In the genomic region with DNA sequence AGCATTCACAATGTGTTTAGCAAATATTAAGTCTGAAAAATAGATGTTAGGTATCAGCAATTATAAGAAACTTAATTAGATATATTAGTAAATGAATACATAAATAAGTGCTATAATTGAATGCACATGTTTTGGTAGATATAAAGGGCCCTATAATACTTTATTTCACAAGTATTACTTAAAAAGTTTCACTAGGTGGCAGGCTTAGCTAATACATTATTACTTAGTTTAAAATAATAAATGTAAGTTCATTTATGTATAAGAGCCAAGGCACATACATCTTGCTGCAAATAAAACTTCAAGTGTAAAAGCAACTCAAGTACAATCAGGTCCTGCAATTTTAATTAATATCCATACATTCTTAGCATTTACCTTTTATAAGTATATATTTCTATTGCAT, we compare ENCODE assay signal across 15 mouse cellular contexts.
DNase-seq lines count a peak whose midpoint lies in the region; ATAC-seq and TF ChIP-seq lines count a peak whose summit lies in the region.
"Had no signal": no experiment of that assay in that cellular context is flagged by ENCODE, and none has a peak within 500 bp of the region (broad histone marks: within the 10 kb centered on the region; RNA-seq: fewer than 3 reads in every experiment).

No protein-coding gene starts in this region.

- no peak for TF ChIP-seq CTCF in liver, adult 2 months (IDR thresholded peaks at IDR 0.05; ENCODE audit: low read depth, low read length)
- TF ChIP-seq CTCF in MEL (IDR thresholded peaks at IDR 0.05 in 2 of 3, conservative IDR thresholded peaks at IDR 0.05 in 1 of 3; ENCODE audit: control insufficient read depth in 1 of 3, insufficient read depth in 1 of 3, low read depth in 2 of 3, low read length in 3 of 3, poor library complexity in 1 of 3, severe bottlenecking in 1 of 3): peak in 1 of 3 experiments; percentile 59; a peak in 2 of 6 replicates
- peak; percentile 37 for TF ChIP-seq CTCF in forebrain, postnatal 0 days (IDR thresholded peaks at IDR 0.05; ENCODE audit: low read depth)

- no peaks in the 10 kb centered on the region for H3K79me2 ChIP-seq in liver, adult 2 months (ENCODE audit: control insufficient read depth, insufficient read depth, low read length)
- H3K79me2 ChIP-seq in MEL (ENCODE audit: control insufficient read depth, insufficient read depth, low read length, poor library complexity): no peaks in the 10 kb centered on the region

- TF ChIP-seq POLR2A in liver, adult 2 months (IDR thresholded peaks at IDR 0.05; ENCODE audit: extremely low read depth, insufficient read depth, low read length): no peak
- TF ChIP-seq POLR2A in MEL (IDR thresholded peaks at IDR 0.05; ENCODE audit: control insufficient read depth in 1 of 2, insufficient read depth in 1 of 2, low read depth in 1 of 2, low read length in 2 of 2, poor library complexity in 1 of 2): no peak

- H3K9me3 ChIP-seq in forebrain, embryonic 11.5 days (ENCODE audit: control insufficient read depth, low read length): no peaks in the 10 kb centered on the region
- no peaks in the 10 kb centered on the region for H3K9me3 ChIP-seq in forebrain, embryonic 10.5 days
- H3K9me3 ChIP-seq in MEL (replicated peaks; ENCODE audit: insufficient read depth, low read length): no peaks in the 10 kb centered on the region
- H3K9me3 ChIP-seq in forebrain, postnatal 0 days (ENCODE audit: low read length): no peaks in the 10 kb centered on the region
- H3K9me3 ChIP-seq: kidney, embryonic 15.5 days; stomach, embryonic 15.5 days had no signal

- no peak overlapping the region for H3K9ac ChIP-seq in forebrain, embryonic 11.5 days (ENCODE audit: low read length)
- no peak overlapping the region for H3K9ac ChIP-seq in liver, adult 2 months (ENCODE audit: low read depth, low read length)
- no peak overlapping the region for H3K9ac ChIP-seq in MEL (ENCODE audit: control insufficient read depth, low read depth, low read length, poor library complexity, severe bottlenecking)
- no peak overlapping the region for H3K9ac ChIP-seq in forebrain, postnatal 0 days
- H3K9ac ChIP-seq: kidney, embryonic 15.5 days; stomach, embryonic 15.5 days had no signal

- no peak overlapping the region for H3K4me2 ChIP-seq in forebrain, embryonic 11.5 days (ENCODE audit: low read depth, low read length, severe bottlenecking)
- H3K4me2 ChIP-seq in forebrain, postnatal 0 days (ENCODE audit: low read depth): no peak overlapping the region
- H3K4me2 ChIP-seq: kidney, embryonic 15.5 days; stomach, embryonic 15.5 days had no signal

- H3K36me3 ChIP-seq in forebrain, embryonic 11.5 days (ENCODE audit: control insufficient read depth, insufficient read depth, low read length): no peaks in the 10 kb centered on the region
- no peaks in the 10 kb centered on the region for H3K36me3 ChIP-seq in forebrain, embryonic 10.5 days (replicated peaks)
- no peaks in the 10 kb centered on the region for H3K36me3 ChIP-seq in liver, adult 2 months (ENCODE audit: control insufficient read depth, insufficient read depth, low read length)
- H3K36me3 ChIP-seq in MEL (ENCODE audit: control insufficient read depth in 1 of 2, insufficient read depth in 2 of 2, low read length in 2 of 2): no peaks in the 10 kb centered on the region
- no peaks in the 10 kb centered on the region for H3K36me3 ChIP-seq in forebrain, postnatal 0 days (ENCODE audit: insufficient read depth)
- H3K36me3 ChIP-seq: G1E; kidney, embryonic 15.5 days; stomach, embryonic 15.5 days had no signal

- H3K4me3 ChIP-seq in forebrain, embryonic 11.5 days (ENCODE audit: low read depth, low read length): no peak overlapping the region
- H3K4me3 ChIP-seq in forebrain, embryonic 10.5 days: no peak overlapping the region
- no peak overlapping the region for H3K4me3 ChIP-seq in liver, adult 2 months (ENCODE audit: insufficient read depth, low read depth, low read length)
- no peak overlapping the region for H3K4me3 ChIP-seq in MEL (ENCODE audit: control insufficient read depth in 1 of 2, insufficient read depth in 1 of 2, low read depth in 2 of 2, low read length in 2 of 2)
- no peak overlapping the region for H3K4me3 ChIP-seq in forebrain, postnatal 0 days (ENCODE audit: low read depth, low read length)
- H3K4me3 ChIP-seq: kidney, embryonic 15.5 days; stomach, embryonic 15.5 days had no signal

- no peaks in the 10 kb centered on the region for H3K27me3 ChIP-seq in forebrain, embryonic 11.5 days (ENCODE audit: control insufficient read depth, insufficient read depth, low read length)
- no peaks in the 10 kb centered on the region for H3K27me3 ChIP-seq in forebrain, embryonic 10.5 days (ENCODE audit: poor library complexity, severe bottlenecking)
- H3K27me3 ChIP-seq in liver, adult 2 months (ENCODE audit: control insufficient read depth, insufficient read depth, low read length): no peaks in the 10 kb centered on the region
- no peaks in the 10 kb centered on the region for H3K27me3 ChIP-seq in MEL (ENCODE audit: control insufficient read depth in 1 of 2, insufficient read depth in 2 of 2, low read length in 2 of 2)
- H3K27me3 ChIP-seq in forebrain, postnatal 0 days (ENCODE audit: insufficient read depth, low read length): no peaks in the 10 kb centered on the region
- H3K27me3 ChIP-seq: kidney, embryonic 15.5 days; stomach, embryonic 15.5 days had no signal

- ATAC-seq in forebrain, embryonic 11.5 days (replicated peaks; ENCODE audit: low FRiP score): peak; percentile 60; the same call in 1 of the 2 replicates
- no peak; the same call in 1 of the 2 replicates for ATAC-seq in forebrain, postnatal 0 days
- no peak for ATAC-seq in megakaryocyte progenitor cell, adult 5-6 weeks (replicated peaks; ENCODE audit: poor library complexity)

- no peak for TF ChIP-seq EP300 in MEL (IDR thresholded peaks at IDR 0.05; ENCODE audit: low read depth in 1 of 2, low read length in 2 of 2)

- no peak for DNase-seq in forebrain, embryonic 11.5 days (ENCODE audit: low spot score)
- DNase-seq in forebrain, embryonic 10.5 days (ENCODE audit: extremely low spot score, low spot score): no peak
- DNase-seq in liver, adult 2 months (ENCODE audit: extremely low read depth, low read depth, low spot score): peak; percentile 12
- DNase-seq in liver (no peak), MEL (ENCODE audit: low read depth, low spot score) (peak; percentile 50)
- peak; percentile 18 for DNase-seq in forebrain, postnatal 0 days
- no peak for DNase-seq in kidney, postnatal 10 days
- DNase-seq: cerebellum, postnatal 36 days; heart, adult 11 months; heart, postnatal 10 days; left cerebral cortex, postnatal 4 days had no signal

- no peaks in the 10 kb centered on the region for H3K4me1 ChIP-seq in forebrain, embryonic 11.5 days (replicated peaks; ENCODE audit: control insufficient read depth, insufficient read depth, low read length)
- H3K4me1 ChIP-seq in forebrain, embryonic 10.5 days: no peaks in the 10 kb centered on the region
- no peaks in the 10 kb centered on the region for H3K4me1 ChIP-seq in liver, adult 2 months (ENCODE audit: control insufficient read depth, insufficient read depth, low read length)
- peaks cover 0 to 2% of the 10 kb centered on the region in 2 experiments; a peak in 1 of 4 replicates for H3K4me1 ChIP-seq in MEL (ENCODE audit: control insufficient read depth in 1 of 2, insufficient read depth in 2 of 2, low read length in 2 of 2)
- no peaks in the 10 kb centered on the region for H3K4me1 ChIP-seq in forebrain, postnatal 0 days (ENCODE audit: insufficient read depth)
- H3K4me1 ChIP-seq: kidney, embryonic 15.5 days; stomach, embryonic 15.5 days had no signal

- no peak overlapping the region for H3K27ac ChIP-seq in forebrain, embryonic 11.5 days (ENCODE audit: low read depth, low read length)
- no peak overlapping the region for H3K27ac ChIP-seq in forebrain, embryonic 10.5 days
- no peak overlapping the region for H3K27ac ChIP-seq in liver, adult 2 months (replicated peaks; ENCODE audit: insufficient read depth, low read depth, low read length)
- H3K27ac ChIP-seq in MEL (ENCODE audit: control insufficient read depth, low read depth, low read length): no peak overlapping the region
- no peak overlapping the region for H3K27ac ChIP-seq in forebrain, postnatal 0 days (ENCODE audit: low read depth, low read length)
- H3K27ac ChIP-seq: kidney, embryonic 15.5 days; stomach, embryonic 15.5 days had no signal

- TF ChIP-seq RAD21 in MEL (IDR thresholded peaks at IDR 0.05; ENCODE audit: low read depth, low read length): peak; percentile 88

TF ChIP-seq in MEL, 35 proteins besides CTCF, POLR2A, EP300 and RAD21:
- TF ChIP-seq ZC3H11A (IDR thresholded peaks at IDR 0.05; ENCODE audit: low read depth, low read length) (peak; percentile 62), KAT2A (conservative IDR thresholded peaks at IDR 0.05; ENCODE audit: low read depth, low read length) (no peak), SMC3 (IDR thresholded peaks at IDR 0.05; ENCODE audit: low read depth, low read length) (peak; percentile 74), ELF1 (IDR thresholded peaks at IDR 0.05; ENCODE audit: low read depth, low read length) (no peak)

Comparison
In these comparisons a context has a peak if more than half of its experiments do, and no peak if none do; other contexts are left out.
1. DNase-seq: peak in liver, adult 2 months (single experiment), MEL (single experiment) and forebrain, postnatal 0 days (single experiment); none in forebrain, embryonic 11.5 days (single experiment), forebrain, embryonic 10.5 days (single experiment), liver (single experiment) and kidney, postnatal 10 days (single experiment).